Mouse (Mus musculus): ENCODE results near the gene 1110051M20Rik. TPM values are rescaled to one million over a fixed set of nuclear protein-coding genes. Genes with fewer than 3 reads are reported as not detected.

1110051M20Rik gene
- polyA plus RNA-seq, 1 experiment from 2014 or later = 50.1 TPM

GRCm38 (mm10) chr2:91295895-91296294 is 148.6 kb downstream of the 1110051M20Rik start:
- Histone ChIP-seq H3K27me3 (ENCODE audit: insufficient read depth, poor library complexity, severe bottlenecking) (no peaks in the 10 kb centered on the region), H3K9me3 (no peaks in the 10 kb centered on the region), H3K27ac (no peak overlapping the region), H3K4me1 (peaks cover 22% of the 10 kb centered on the region), H3K36me3 (no peaks in the 10 kb centered on the region), H3K4me3 (no peak overlapping the region)
- WGBS = 81% methylated on average over 5 of the region's 5 CpGs
- no peak for DNase-seq (ENCODE audit: low spot score)

GRCm38 (mm10) chr2:91294226-91294625 is 150.3 kb downstream of the 1110051M20Rik start:
- WGBS = 85% methylated on average over 3 of the region's 3 CpGs
- no peak overlapping the region for H3K4me3 ChIP-seq
- H3K4me1 ChIP-seq = peaks cover 17% of the 10 kb centered on the region
- H3K9me3 ChIP-seq = no peaks in the 10 kb centered on the region
- no peaks in the 10 kb centered on the region for H3K36me3 ChIP-seq
- H3K27ac ChIP-seq = no peak overlapping the region
- no peak for DNase-seq (ENCODE audit: low spot score)
- no peaks in the 10 kb centered on the region for H3K27me3 ChIP-seq (ENCODE audit: insufficient read depth, poor library complexity, severe bottlenecking)

- Histone ChIP-seq H3K27ac (no peak overlapping the region), H3K4me1 (peaks cover 19% of the 10 kb centered on the region), H3K36me3 (no peaks in the 10 kb centered on the region), H3K4me3 (no peak overlapping the region), H3K27me3 (ENCODE audit: insufficient read depth, poor library complexity, severe bottlenecking) (no peaks in the 10 kb centered on the region), H3K9me3 (no peaks in the 10 kb centered on the region)
- DNase-seq (ENCODE audit: low spot score) = no peak
- 76% methylated on average over 12 of the region's 12 CpGs for WGBS
These were observed 153.1 kb downstream of the 1110051M20Rik start for GRCm38 (mm10) chr2:91291197-91292007.

- WGBS = 36% methylated on average over 6 of the region's 6 CpGs
- H3K9me3 ChIP-seq = no peaks in the 10 kb centered on the region
- H3K4me1 ChIP-seq = peaks cover 27% of the 10 kb centered on the region
- DNase-seq (ENCODE audit: low spot score) = no peak
- no peak overlapping the region for H3K27ac ChIP-seq
- no peak overlapping the region for H3K4me3 ChIP-seq
- H3K36me3 ChIP-seq = no peaks in the 10 kb centered on the region
- no peaks in the 10 kb centered on the region for H3K27me3 ChIP-seq (ENCODE audit: insufficient read depth, poor library complexity, severe bottlenecking)
These were observed 156.9 kb downstream of the 1110051M20Rik start for GRCm38 (mm10) chr2:91287563-91287962.

GRCm38 (mm10) chr2:91285885-91286505 is 158.5 kb downstream of the 1110051M20Rik start:
- Histone ChIP-seq H3K36me3 (no peaks in the 10 kb centered on the region), H3K27me3 (ENCODE audit: insufficient read depth, poor library complexity, severe bottlenecking) (no peaks in the 10 kb centered on the region), H3K27ac (no peak overlapping the region), H3K4me3 (no peak overlapping the region), H3K9me3 (no peaks in the 10 kb centered on the region), H3K4me1 (peaks cover 40% of the 10 kb centered on the region)
- DNase-seq (ENCODE audit: low spot score) = no peak
- 14% methylated on average over 7 of the region's 7 CpGs for WGBS

- no peaks in the 10 kb centered on the region for H3K27me3 ChIP-seq (ENCODE audit: insufficient read depth, poor library complexity, severe bottlenecking)
- peaks cover 40% of the 10 kb centered on the region for H3K4me1 ChIP-seq
- H3K9me3 ChIP-seq = no peaks in the 10 kb centered on the region
- no peak overlapping the region for H3K4me3 ChIP-seq
- no peaks in the 10 kb centered on the region for H3K36me3 ChIP-seq
- H3K27ac ChIP-seq = no peak overlapping the region
- no peak for DNase-seq (ENCODE audit: low spot score)
- WGBS = 56% methylated on average over 13 of the region's 13 CpGs
These were observed 159.9 kb downstream of the 1110051M20Rik start for GRCm38 (mm10) chr2:91284375-91285199.

GRCm38 (mm10) chr2:91283972-91284371 is 160.5 kb downstream of the 1110051M20Rik start:
- DNase-seq (ENCODE audit: low spot score) = no peak
- H3K4me3 ChIP-seq = no peak overlapping the region
- no peak overlapping the region for H3K27ac ChIP-seq
- WGBS = 67% methylated on average over 3 of the region's 3 CpGs
- no peaks in the 10 kb centered on the region for H3K36me3 ChIP-seq
- no peaks in the 10 kb centered on the region for H3K9me3 ChIP-seq
- peaks cover 42% of the 10 kb centered on the region for H3K4me1 ChIP-seq
- H3K27me3 ChIP-seq (ENCODE audit: insufficient read depth, poor library complexity, severe bottlenecking) = no peaks in the 10 kb centered on the region

GRCm38 (mm10) chr2:91281366-91281765 is 163.1 kb downstream of the 1110051M20Rik start:
- no peak overlapping the region for H3K27ac ChIP-seq
- no peaks in the 10 kb centered on the region for H3K9me3 ChIP-seq
- H3K27me3 ChIP-seq (ENCODE audit: insufficient read depth, poor library complexity, severe bottlenecking) = no peaks in the 10 kb centered on the region
- H3K4me3 ChIP-seq = no peak overlapping the region
- 39% methylated on average over 5 of the region's 5 CpGs for WGBS
- DNase-seq (ENCODE audit: low spot score) = no peak
- peaks cover 38% of the 10 kb centered on the region for H3K4me1 ChIP-seq
- H3K36me3 ChIP-seq = peaks cover 14% of the 10 kb centered on the region

- Histone ChIP-seq H3K27me3 (ENCODE audit: insufficient read depth, poor library complexity, severe bottlenecking) (no peaks in the 10 kb centered on the region), H3K4me1 (peaks cover 33% of the 10 kb centered on the region), H3K4me3 (no peak overlapping the region), H3K9me3 (no peaks in the 10 kb centered on the region), H3K36me3 (peaks cover 34% of the 10 kb centered on the region), H3K27ac (no peak overlapping the region)
- DNase-seq (ENCODE audit: low spot score) = no peak
- 81% methylated on average over 2 of the region's 2 CpGs for WGBS
These were observed 165.1 kb downstream of the 1110051M20Rik start for GRCm38 (mm10) chr2:91279372-91279755.

GRCm38 (mm10) chr2:91278749-91279371 is 165.6 kb downstream of the 1110051M20Rik start:
- Histone ChIP-seq H3K4me1 (peaks cover 29% of the 10 kb centered on the region), H3K27ac (no peak overlapping the region), H3K9me3 (no peaks in the 10 kb centered on the region), H3K27me3 (ENCODE audit: insufficient read depth, poor library complexity, severe bottlenecking) (no peaks in the 10 kb centered on the region), H3K36me3 (peaks cover 39% of the 10 kb centered on the region), H3K4me3 (no peak overlapping the region)
- 32% methylated on average over 10 of the region's 10 CpGs for WGBS
- no peak for DNase-seq (ENCODE audit: low spot score)

GRCm38 (mm10) chr2:91269687-91270133 is 174.8 kb downstream of the 1110051M20Rik start:
- no peak for DNase-seq (ENCODE audit: low spot score)
- no peaks in the 10 kb centered on the region for H3K27me3 ChIP-seq (ENCODE audit: insufficient read depth, poor library complexity, severe bottlenecking)
- WGBS = 96% methylated on average over 8 of the region's 8 CpGs
- H3K36me3 ChIP-seq = peaks cover 81% of the 10 kb centered on the region
- peaks cover 3% of the 10 kb centered on the region; the same call in 1 of the 2 replicates for H3K4me1 ChIP-seq
- no peak overlapping the region for H3K4me3 ChIP-seq
- H3K27ac ChIP-seq = no peak overlapping the region
- no peaks in the 10 kb centered on the region for H3K9me3 ChIP-seq

- H3K36me3 ChIP-seq = peaks cover 74% of the 10 kb centered on the region
- no peaks in the 10 kb centered on the region for H3K27me3 ChIP-seq (ENCODE audit: insufficient read depth, poor library complexity, severe bottlenecking)
- no peak for DNase-seq (ENCODE audit: low spot score)
- peaks cover 13% of the 10 kb centered on the region for H3K4me1 ChIP-seq
- no peaks in the 10 kb centered on the region for H3K9me3 ChIP-seq
- WGBS = 77% methylated on average over 2 of the region's 2 CpGs
- no peak overlapping the region for H3K4me3 ChIP-seq
- no peak overlapping the region for H3K27ac ChIP-seq
These were observed 175.8 kb downstream of the 1110051M20Rik start for GRCm38 (mm10) chr2:91268706-91269105.

Measured in heart, embryonic 10.5 days (tissue).